Mouse (Mus musculus) liver, postnatal 0 days (tissue): ENCODE measurements around the gene Slc25a22. TPM values are rescaled to one million over a fixed set of nuclear protein-coding genes. Genes with fewer than 3 reads are reported as not detected.
A peak's percentile ranks its signal among the peaks of the same experiment; 100 is the strongest.

ENCODE experiments used
- ATAC-seq: fragments of 200-750 bp; cut with Nextera tagmentation; 2 replicates; pipeline ENCODE4 v1.8.0; 2017; ENCODE audit warnings: mild to moderate bottlenecking, moderate library complexity
- DNase-seq: peaks from one replicate; pipeline ENCODE4 v3.0.0-alpha.2; 2016
- H3K27ac ChIP-seq: fragments of 300-500 bp; sonication (generic); 2 replicates; pipeline ENCODE4 v1.5.1; 2014; ENCODE audit warnings: antibody characterized with exemption, moderate library complexity, mild to moderate bottlenecking, low read depth
- H3K27me3 ChIP-seq: fragments of 300-500 bp; sonication (generic); 2 replicates; pipeline ENCODE4 v1.6.1; 2014; ENCODE audit warnings: low read length, control low read depth, mixed read lengths; ENCODE audit not compliant: insufficient read depth
- H3K36me3 ChIP-seq: fragments of 300-500 bp; sonication (generic); replicated peaks from 2 replicates; pipeline ENCODE4 v1.6.1; 2014; ENCODE audit warnings: mild to moderate bottlenecking, control low read depth, low read length, moderate library complexity, mixed read lengths; ENCODE audit not compliant: insufficient read depth
- H3K4me1 ChIP-seq: fragments of 300-500 bp; sonication (generic); 2 replicates; pipeline ENCODE4 v1.6.1; 2014; ENCODE audit warnings: antibody characterized with exemption, mild to moderate bottlenecking, control low read depth; ENCODE audit not compliant: insufficient read depth
- H3K4me2 ChIP-seq: fragments of 300-500 bp; sonication (generic); 2 replicates; pipeline ENCODE4 v1.6.1; 2014; ENCODE audit warnings: low read depth, mild to moderate bottlenecking, low read length, moderate library complexity, mixed read lengths
- H3K4me3 ChIP-seq: fragments of 300-500 bp; sonication (generic); 2 replicates; pipeline ENCODE4 v1.5.1; 2014; ENCODE audit warnings: low read depth, low read length
- H3K9ac ChIP-seq: fragments of 300-500 bp; sonication (generic); replicated peaks from 2 replicates; pipeline ENCODE4 v1.6.1; 2014; ENCODE audit warnings: mild to moderate bottlenecking, moderate library complexity
- H3K9me3 ChIP-seq: fragments of 300-500 bp; sonication (generic); 2 replicates; pipeline ENCODE4 v1.6.1; 2016; ENCODE audit warnings: mild to moderate bottlenecking, control low read depth, low read length, mixed read lengths
- CTCF ChIP-seq: sonication (generic); IDR thresholded peaks from 2 replicates; pipeline ENCODE4 v1.5.1; 2016; ENCODE audit warnings: antibody characterized with exemption, low read depth
- EP300 ChIP-seq: IDR thresholded peaks from 2 replicates; pipeline ENCODE4 v1.6.1; 2016; ENCODE audit warnings: antibody characterized with exemption, low read depth, mild to moderate bottlenecking
- WGBS: fragments of 180-500 bp; shearing (Covaris S2); extraction: QIAGEN DNeasy Blood & Tissue Kit; methylation state at CpG from one replicate; pipeline ENCODE4 v1.1.7; 2014; ENCODE audit not compliant: insufficient replicate concordance; 5-methylcytosine and 5-hydroxymethylcytosine counted together
- polyA plus RNA-seq: library from polyadenylated mRNA; unstranded; fragments of >200 nt; fragmentation: Nextera tagmentation; extraction: Ambion mirVana; gene quantifications from 2 replicates; pipeline ENCODE4 v1.2.1, GENCODE M21; 2015

The Slc25a22 gene
- polyA plus RNA-seq, 1 experiment from 2014 or later: 38.4 TPM

DNA sequence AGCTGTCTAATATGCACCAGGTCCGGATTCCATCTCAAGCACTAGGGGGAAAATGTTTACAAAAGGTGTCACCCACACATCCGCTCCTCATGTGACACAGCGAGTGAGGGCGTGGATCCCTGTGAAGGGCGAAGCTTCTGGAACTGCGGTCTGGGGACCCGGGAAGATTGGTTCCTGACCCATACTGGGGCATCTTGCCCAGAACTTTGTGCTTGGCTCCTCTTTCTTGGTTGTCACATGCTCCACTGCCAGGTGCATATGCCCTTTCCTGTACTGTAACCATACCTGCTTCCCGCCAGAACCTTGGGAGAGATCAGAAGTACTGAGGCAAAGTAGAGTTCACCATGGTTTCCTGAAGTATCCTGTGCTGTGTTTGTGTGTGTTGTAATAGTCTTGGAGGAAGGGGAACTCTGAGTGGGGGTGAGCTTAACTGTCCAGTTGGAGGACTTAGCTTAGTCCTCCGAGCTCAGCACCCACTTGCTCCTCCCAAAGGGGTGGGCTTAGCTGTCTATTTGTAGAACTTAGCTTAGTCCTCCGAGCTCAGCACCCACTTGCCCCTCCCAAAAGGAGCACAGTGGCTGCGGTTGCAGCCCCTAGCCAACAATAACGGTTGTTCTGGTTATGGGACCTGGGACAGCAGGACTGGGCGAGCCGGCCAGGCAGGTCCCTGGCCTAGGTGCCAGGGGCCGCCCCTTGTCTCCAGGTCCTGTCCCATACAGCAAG is 22.9 kb upstream of the Slc25a22 start, which contains the start of gene Cracr2b:
TSS of gene Cracr2b (plus strand) at position 704 of the 723 bp plus-strand sequence.
- H3K36me3 ChIP-seq: peaks cover 29% of the 10 kb centered on the region
- 63% methylated on average over 15 of the region's 15 CpGs for WGBS
- H3K9ac ChIP-seq: peak within 1 kb of the TSS; percentile 64
- TF ChIP-seq EP300 (no peak), CTCF (no peak)
- no peaks in the 10 kb centered on the region for H3K9me3 ChIP-seq
- DNase-seq: no peak
- no peak for ATAC-seq
- peak within 1 kb of the TSS; percentile 75 for H3K4me2 ChIP-seq
- H3K4me1 ChIP-seq: peaks cover 36% of the 10 kb centered on the region
- peaks cover 48% of the 10 kb centered on the region for H3K27me3 ChIP-seq
- H3K4me3 ChIP-seq: peak within 1 kb of the TSS; percentile 54
- H3K27ac ChIP-seq: peak within 1 kb of the TSS; percentile 45; the same call in 1 of the 2 replicates

DNA sequence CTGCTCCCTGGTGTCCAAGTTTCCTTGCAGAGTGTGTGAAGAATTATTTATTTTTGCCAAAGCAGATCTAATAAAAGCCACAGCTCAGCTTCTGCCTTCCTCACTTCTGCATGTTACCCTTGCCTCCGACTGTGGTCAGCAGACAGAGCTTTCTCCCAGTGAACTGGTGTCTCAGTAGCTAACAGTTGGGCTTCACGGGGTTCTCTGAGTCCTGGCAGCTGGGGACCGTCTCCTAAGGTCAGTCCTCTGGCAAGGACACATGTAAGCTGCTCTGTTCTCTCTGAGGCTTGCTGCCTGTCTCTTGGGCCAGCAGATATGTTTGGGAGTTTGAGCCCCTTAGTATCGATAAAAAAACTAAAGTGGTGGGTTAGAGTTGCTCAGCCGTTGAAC is 22.3 kb upstream of the Slc25a22 start:
- Histone ChIP-seq H3K4me1 (peaks cover 34% of the 10 kb centered on the region), H3K9ac (no peak overlapping the region), H3K36me3 (peaks cover 29% of the 10 kb centered on the region), H3K4me2 (no peak overlapping the region), H3K27ac (no peak overlapping the region), H3K4me3 (no peak overlapping the region), H3K27me3 (peaks cover 42% of the 10 kb centered on the region), H3K9me3 (no peaks in the 10 kb centered on the region)
- TF ChIP-seq CTCF: no peak
- TF ChIP-seq EP300: no peak
- ATAC-seq: no peak
- no peak for DNase-seq
- 68% methylated on average over 5 of the region's 5 CpGs for WGBS

DNA sequence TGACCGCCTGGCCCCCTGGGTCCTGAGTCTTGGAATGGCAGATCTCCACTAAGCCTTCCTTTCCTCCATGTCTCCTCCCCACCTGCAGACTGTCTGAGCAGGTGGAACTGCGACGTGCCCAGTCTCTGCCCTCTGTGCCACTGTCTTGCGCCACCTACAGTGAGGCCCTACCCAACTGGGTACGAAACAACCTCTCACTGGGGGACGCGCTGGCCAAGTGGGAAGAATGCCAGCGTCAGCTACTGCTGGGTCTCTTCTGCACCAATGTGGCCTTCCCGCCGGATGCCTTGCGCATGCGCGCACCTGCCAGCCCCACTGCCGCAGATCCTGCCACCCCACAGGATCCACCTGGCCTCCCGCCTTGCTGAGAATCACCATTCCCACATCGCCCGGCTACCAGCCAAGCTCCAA is 21.6 kb upstream of the Slc25a22 start:
- Histone ChIP-seq H3K27ac (no peak overlapping the region), H3K4me1 (peaks cover 32% of the 10 kb centered on the region), H3K9ac (no peak overlapping the region), H3K27me3 (peaks cover 35% of the 10 kb centered on the region), H3K4me3 (no peak overlapping the region), H3K9me3 (no peaks in the 10 kb centered on the region), H3K4me2 (no peak overlapping the region), H3K36me3 (peaks cover 29% of the 10 kb centered on the region)
- WGBS: 95% methylated on average over 17 of the region's 17 CpGs
- TF ChIP-seq EP300 (no peak), CTCF (no peak)
- ATAC-seq: no peak
- no peak for DNase-seq

DNA sequence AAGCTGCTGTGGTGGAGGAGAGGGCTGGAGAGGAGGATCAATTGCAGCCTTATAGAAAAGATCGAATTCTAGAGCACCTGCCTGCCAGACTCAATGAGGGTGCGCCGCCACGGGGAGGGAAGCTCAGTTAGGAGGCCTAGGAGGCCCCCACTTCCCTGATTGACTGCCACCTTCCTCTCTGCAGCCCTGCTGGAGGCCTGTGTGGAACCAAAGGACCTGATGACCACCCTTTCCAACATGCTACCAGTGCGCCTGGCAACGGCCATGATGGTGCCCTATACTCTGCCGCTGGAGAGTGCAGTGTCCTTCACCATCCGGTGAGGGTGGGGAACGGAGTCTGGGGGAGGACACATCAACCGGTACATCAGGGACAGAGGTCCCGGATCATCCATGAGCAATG is 21.0 kb upstream of the Slc25a22 start:
- TF ChIP-seq CTCF: no peak
- no peak for TF ChIP-seq EP300
- Histone ChIP-seq H3K9me3 (no peaks in the 10 kb centered on the region), H3K36me3 (peaks cover 29% of the 10 kb centered on the region), H3K27me3 (peaks cover 29% of the 10 kb centered on the region), H3K4me1 (peaks cover 30% of the 10 kb centered on the region), H3K4me3 (no peak overlapping the region), H3K27ac (no peak overlapping the region), H3K4me2 (no peak overlapping the region), H3K9ac (no peak overlapping the region)
- ATAC-seq (no peak), DNase-seq (no peak)
- WGBS: 88% methylated on average over 11 of the region's 11 CpGs

DNA sequence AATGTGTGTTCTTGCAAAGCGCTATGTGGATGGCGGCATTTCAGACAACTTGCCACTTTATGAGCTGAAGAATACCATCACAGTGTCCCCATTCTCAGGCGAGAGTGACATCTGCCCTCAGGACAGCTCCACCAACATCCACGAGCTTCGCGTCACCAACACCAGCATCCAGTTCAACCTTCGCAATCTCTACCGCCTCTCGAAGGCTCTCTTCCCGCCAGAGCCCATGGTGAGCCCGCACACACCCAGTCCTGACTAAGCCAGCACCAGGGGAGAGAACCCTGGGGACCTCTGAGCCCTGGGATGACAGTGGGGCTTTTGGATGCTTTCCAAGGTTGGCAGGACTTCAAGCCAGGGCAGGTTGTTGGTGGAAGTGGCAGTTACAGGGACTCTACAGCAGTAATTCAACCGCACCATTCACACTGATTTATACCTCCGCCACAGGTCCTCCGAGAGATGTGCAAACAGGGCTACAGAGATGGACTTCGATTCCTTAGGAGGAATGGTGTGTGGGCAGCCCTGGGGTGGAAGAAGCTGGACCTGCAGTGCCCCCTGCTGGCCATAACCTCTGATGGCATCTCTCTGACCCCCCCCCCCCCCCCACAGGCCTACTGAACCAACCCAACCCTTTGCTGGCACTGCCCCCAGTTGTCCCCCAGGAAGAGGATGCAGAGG is 20.4 kb upstream of the Slc25a22 start:
- DNase-seq: peak; percentile 82
- WGBS: 80% methylated on average over 15 of the region's 15 CpGs

DNA sequence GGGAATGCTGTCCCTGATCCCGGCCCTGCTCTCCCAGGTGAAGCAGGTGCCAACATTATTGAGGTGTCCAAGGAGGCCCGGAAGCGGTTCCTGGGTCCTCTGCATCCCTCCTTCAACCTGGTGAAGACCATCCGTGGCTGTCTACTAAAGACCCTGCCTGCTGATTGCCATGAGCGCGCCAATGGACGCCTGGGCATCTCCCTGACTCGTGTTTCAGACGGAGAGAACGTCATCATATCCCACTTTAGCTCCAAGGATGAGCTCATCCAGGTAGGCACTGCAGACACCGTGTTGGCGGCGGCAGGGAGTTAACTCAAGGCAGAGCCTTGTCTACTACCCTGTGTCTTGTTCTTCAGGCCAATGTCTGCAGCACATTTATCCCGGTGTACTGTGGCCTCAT is 19.5 kb upstream of the Slc25a22 start:
- WGBS: 87% methylated on average over 14 of the region's 14 CpGs
- no peak for TF ChIP-seq EP300
- TF ChIP-seq CTCF: no peak
- DNase-seq: no peak

More for the DNA sequence above, 20.4 kb upstream of the Slc25a22 start:
- no peak for ATAC-seq
- Histone ChIP-seq H3K27me3 (peaks cover 23% of the 10 kb centered on the region), H3K4me3 (no peak overlapping the region), H3K4me2 (no peak overlapping the region), H3K36me3 (peaks cover 29% of the 10 kb centered on the region), H3K4me1 (peaks cover 30% of the 10 kb centered on the region), H3K9me3 (no peaks in the 10 kb centered on the region), H3K9ac (no peak overlapping the region), H3K27ac (no peak overlapping the region)
- TF ChIP-seq CTCF (peak; percentile 75), EP300 (no peak)

More for the DNA sequence above, 19.5 kb upstream of the Slc25a22 start:
- no peak for ATAC-seq
- H3K4me3 ChIP-seq: no peak overlapping the region
- peaks cover 29% of the 10 kb centered on the region for H3K36me3 ChIP-seq
- H3K27ac ChIP-seq: no peak overlapping the region
- peaks cover 15% of the 10 kb centered on the region for H3K27me3 ChIP-seq
- no peaks in the 10 kb centered on the region for H3K9me3 ChIP-seq
- H3K9ac ChIP-seq: no peak overlapping the region
- peak overlapping the region; percentile 93; the same call in 1 of the 2 replicates for H3K4me2 ChIP-seq
- H3K4me1 ChIP-seq: peaks cover 30% of the 10 kb centered on the region
